Mouse (Mus musculus): ENCODE data around the gene Gm35549. TPM values are rescaled to one million over a fixed set of nuclear protein-coding genes. Genes with fewer than 3 reads are reported as not detected.

Gm35549 gene
- not detected in 2 replicates for polyA plus RNA-seq (2015; fragmentation: Nextera tagmentation; extraction: Ambion mirVana)

GRCm38 (mm10) chr9:122843760-122844159 lies at the start of gene Gm35549:
TSS of gene Gm35549 (minus strand) at chr9:122844035.
- 67% methylated on average over 3 of the region's 3 CpGs for WGBS (ENCODE audit: insufficient replicate concordance)

GRCm38 (mm10) chr9:122886372-122887179 lies 42.7 kb upstream of the Gm35549 start:
- 6% methylated on average over 54 of the region's 54 CpGs for WGBS (ENCODE audit: insufficient replicate concordance)
- Histone ChIP-seq H3K27ac (replicated peaks) (no peak overlapping the region), H3K4me2 (peak overlapping the region; percentile 88), H3K4me1 (replicated peaks) (peaks cover 10% of the 10 kb centered on the region; the same call in 1 of the 2 replicates), H3K9ac (peak overlapping the region; percentile 66), H3K4me3 (replicated peaks) (peak overlapping the region; percentile 67), H3K9me3 (replicated peaks) (no peaks in the 10 kb centered on the region), H3K27me3 (peaks cover 5% of the 10 kb centered on the region; the same call in 1 of the 2 replicates), H3K36me3 (replicated peaks) (no peaks in the 10 kb centered on the region)
- peak; percentile 58; the same call in 1 of the 2 replicates for ATAC-seq (ENCODE audit: insufficient read depth)

More at GRCm38 (mm10) chr9:122843760-122844159, at the start of gene Gm35549:
- ATAC-seq (ENCODE audit: insufficient read depth): no peak
- Histone ChIP-seq H3K4me1 (replicated peaks) (no peaks in the 10 kb centered on the region), H3K4me2 (no peak within 1 kb of the TSS), H3K36me3 (replicated peaks) (peaks cover 2% of the 10 kb centered on the region; the same call in 1 of the 2 replicates), H3K4me3 (replicated peaks) (no peak within 1 kb of the TSS), H3K27me3 (no peaks in the 10 kb centered on the region), H3K27ac (replicated peaks) (no peak within 1 kb of the TSS), H3K9ac (no peak within 1 kb of the TSS), H3K9me3 (replicated peaks) (no peaks in the 10 kb centered on the region)

GRCm38 (mm10) chr9:122885385-122885784 lies 41.5 kb upstream of the Gm35549 start, which contains the start of gene Zkscan7:
TSS of gene Zkscan7 (plus strand) at chr9:122885685.
- 58% methylated on average over 3 of the region's 3 CpGs for WGBS (ENCODE audit: insufficient replicate concordance)
- no peaks in the 10 kb centered on the region for H3K9me3 ChIP-seq (replicated peaks)
- H3K27me3 ChIP-seq: peaks cover 5% of the 10 kb centered on the region; the same call in 1 of the 2 replicates
- no peaks in the 10 kb centered on the region for H3K36me3 ChIP-seq (replicated peaks)
- H3K27ac ChIP-seq (replicated peaks): no peak within 1 kb of the TSS
- H3K4me2 ChIP-seq: peak within 1 kb of the TSS; percentile 88
- no peak within 1 kb of the TSS for H3K9ac ChIP-seq
- ATAC-seq (ENCODE audit: insufficient read depth): no peak
- H3K4me1 ChIP-seq (replicated peaks): peaks cover 10% of the 10 kb centered on the region; the same call in 1 of the 2 replicates
- H3K4me3 ChIP-seq (replicated peaks): peak within 1 kb of the TSS; percentile 67

DNA sequence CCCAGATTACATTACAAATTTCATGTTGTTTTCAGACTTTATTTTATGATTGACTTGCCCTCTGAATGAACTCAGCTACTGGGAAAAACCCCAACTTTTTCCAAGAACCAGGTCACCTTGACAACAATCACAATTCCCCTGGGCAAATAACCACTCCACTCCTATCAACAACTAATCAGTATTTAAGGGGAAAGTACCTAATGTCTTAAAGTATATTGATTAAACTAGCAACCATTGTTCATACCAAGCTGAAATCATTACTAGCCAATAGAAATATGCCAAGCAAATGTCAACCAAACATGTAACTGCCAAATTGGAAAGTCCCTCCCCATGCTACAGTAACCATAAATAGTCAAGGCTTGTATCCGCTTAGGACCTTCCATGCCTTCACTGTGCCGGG lies 31.3 kb upstream of the Gm35549 start:
- H3K4me3 ChIP-seq (replicated peaks): no peak overlapping the region
- H3K9ac ChIP-seq: no peak overlapping the region
- H3K4me1 ChIP-seq (replicated peaks): no peaks in the 10 kb centered on the region
- no peak for ATAC-seq (ENCODE audit: insufficient read depth)
- no peaks in the 10 kb centered on the region for H3K36me3 ChIP-seq (replicated peaks)
- H3K4me2 ChIP-seq: no peak overlapping the region
- no peak overlapping the region for H3K27ac ChIP-seq (replicated peaks)
- 76% methylated on average over 2 of the region's 2 CpGs for WGBS (ENCODE audit: insufficient replicate concordance)
- H3K9me3 ChIP-seq (replicated peaks): no peaks in the 10 kb centered on the region
- no peaks in the 10 kb centered on the region for H3K27me3 ChIP-seq

DNA sequence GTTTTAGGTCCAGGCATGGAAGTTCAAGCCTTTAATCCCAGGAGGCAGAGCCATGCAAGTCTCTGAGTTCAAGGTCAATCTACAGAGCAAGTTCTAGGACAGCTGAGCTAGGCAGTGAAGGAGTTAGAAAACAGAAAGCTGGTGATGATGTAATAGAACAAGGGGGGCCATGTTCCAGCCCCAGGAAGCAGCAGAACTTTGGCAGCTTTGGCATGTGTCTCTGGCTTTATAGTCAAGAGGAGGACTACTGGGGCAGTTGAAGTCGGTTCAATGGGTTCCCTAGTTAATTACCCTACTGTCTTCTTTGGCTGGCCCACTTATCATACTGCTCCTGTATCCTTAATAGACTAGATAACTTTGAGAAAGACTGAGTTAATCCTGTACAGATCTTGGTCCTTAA lies 30.8 kb upstream of the Gm35549 start:
- Histone ChIP-seq H3K36me3 (replicated peaks) (no peaks in the 10 kb centered on the region), H3K27ac (replicated peaks) (no peak overlapping the region), H3K9ac (no peak overlapping the region), H3K27me3 (no peaks in the 10 kb centered on the region), H3K4me1 (replicated peaks) (no peaks in the 10 kb centered on the region), H3K4me3 (replicated peaks) (no peak overlapping the region), H3K9me3 (replicated peaks) (no peaks in the 10 kb centered on the region), H3K4me2 (no peak overlapping the region)
- no peak for ATAC-seq (ENCODE audit: insufficient read depth)
- 58% methylated on average over 1 of the region's 1 CpGs for WGBS (ENCODE audit: insufficient replicate concordance)

- 65% methylated on average over 4 of the region's 4 CpGs for WGBS (ENCODE audit: insufficient replicate concordance)
- H3K27me3 ChIP-seq: no peaks in the 10 kb centered on the region
- no peaks in the 10 kb centered on the region for H3K9me3 ChIP-seq (replicated peaks)
- H3K4me3 ChIP-seq (replicated peaks): no peak overlapping the region
- H3K36me3 ChIP-seq (replicated peaks): no peaks in the 10 kb centered on the region
- no peak for ATAC-seq (ENCODE audit: insufficient read depth)
- H3K4me2 ChIP-seq: no peak overlapping the region
- H3K27ac ChIP-seq (replicated peaks): no peak overlapping the region
- no peak overlapping the region for H3K9ac ChIP-seq
- H3K4me1 ChIP-seq (replicated peaks): no peaks in the 10 kb centered on the region
These were observed 28.8 kb upstream of the Gm35549 start for GRCm38 (mm10) chr9:122872595-122872994.

GRCm38 (mm10) chr9:122866192-122866591 lies 22.4 kb upstream of the Gm35549 start:
- H3K27ac ChIP-seq (replicated peaks): peak overlapping the region; percentile 68; the same call in 1 of the 2 replicates
- peaks cover 24% of the 10 kb centered on the region for H3K4me1 ChIP-seq (replicated peaks)
- ATAC-seq (ENCODE audit: insufficient read depth): no peak
- no peaks in the 10 kb centered on the region for H3K27me3 ChIP-seq
- peak overlapping the region; percentile 69 for H3K9ac ChIP-seq
- peak overlapping the region; percentile 71 for H3K4me3 ChIP-seq (replicated peaks)
- WGBS (ENCODE audit: insufficient replicate concordance): 64% methylated on average over 4 of the region's 4 CpGs
- peak overlapping the region; percentile 66 for H3K4me2 ChIP-seq
- H3K36me3 ChIP-seq (replicated peaks): peaks cover 14% of the 10 kb centered on the region
- no peaks in the 10 kb centered on the region; the same call in 1 of the 2 replicates for H3K9me3 ChIP-seq (replicated peaks)

GRCm38 (mm10) chr9:122865697-122866166 lies 21.9 kb upstream of the Gm35549 start, which contains the start of gene Zfp445:
TSS of gene Zfp445 (minus strand) at chr9:122866006.
- Histone ChIP-seq H3K4me3 (replicated peaks) (peak within 1 kb of the TSS; percentile 71), H3K36me3 (replicated peaks) (peaks cover 19% of the 10 kb centered on the region), H3K27me3 (no peaks in the 10 kb centered on the region), H3K4me2 (peak within 1 kb of the TSS; percentile 66), H3K9ac (peak within 1 kb of the TSS; percentile 69), H3K9me3 (replicated peaks) (peaks cover 3% of the 10 kb centered on the region), H3K27ac (replicated peaks) (peak within 1 kb of the TSS; percentile 68), H3K4me1 (replicated peaks) (peaks cover 24% of the 10 kb centered on the region)
- ATAC-seq (ENCODE audit: insufficient read depth): peak; percentile 89
- under 1% methylated on average over 34 of the region's 34 CpGs for WGBS (ENCODE audit: insufficient replicate concordance)

GRCm38 (mm10) chr9:122864848-122865247 lies 21.0 kb upstream of the Gm35549 start:
- peak overlapping the region; percentile 69 for H3K9ac ChIP-seq
- H3K4me2 ChIP-seq: peak overlapping the region; percentile 66
- H3K4me3 ChIP-seq (replicated peaks): peak overlapping the region; percentile 71
- no peaks in the 10 kb centered on the region for H3K27me3 ChIP-seq
- 54% methylated on average over 3 of the region's 3 CpGs for WGBS (ENCODE audit: insufficient replicate concordance)
- H3K9me3 ChIP-seq (replicated peaks): peaks cover 12% of the 10 kb centered on the region
- H3K4me1 ChIP-seq (replicated peaks): peaks cover 24% of the 10 kb centered on the region
- ATAC-seq (ENCODE audit: insufficient read depth): no peak
- H3K36me3 ChIP-seq (replicated peaks): peaks cover 28% of the 10 kb centered on the region
- no peak overlapping the region for H3K27ac ChIP-seq (replicated peaks)

GRCm38 (mm10) chr9:122863731-122864130 lies 19.9 kb upstream of the Gm35549 start:
- WGBS (ENCODE audit: insufficient replicate concordance): 64% methylated on average over 2 of the region's 2 CpGs
- Histone ChIP-seq H3K4me3 (replicated peaks) (no peak overlapping the region), H3K36me3 (replicated peaks) (peaks cover 39% of the 10 kb centered on the region), H3K27ac (replicated peaks) (no peak overlapping the region), H3K4me2 (peak overlapping the region; percentile 66; the same call in 1 of the 2 replicates), H3K9me3 (replicated peaks) (peaks cover 20% of the 10 kb centered on the region), H3K9ac (no peak overlapping the region), H3K4me1 (replicated peaks) (peaks cover 24% of the 10 kb centered on the region), H3K27me3 (no peaks in the 10 kb centered on the region)
- no peak for ATAC-seq (ENCODE audit: insufficient read depth)

DNA sequence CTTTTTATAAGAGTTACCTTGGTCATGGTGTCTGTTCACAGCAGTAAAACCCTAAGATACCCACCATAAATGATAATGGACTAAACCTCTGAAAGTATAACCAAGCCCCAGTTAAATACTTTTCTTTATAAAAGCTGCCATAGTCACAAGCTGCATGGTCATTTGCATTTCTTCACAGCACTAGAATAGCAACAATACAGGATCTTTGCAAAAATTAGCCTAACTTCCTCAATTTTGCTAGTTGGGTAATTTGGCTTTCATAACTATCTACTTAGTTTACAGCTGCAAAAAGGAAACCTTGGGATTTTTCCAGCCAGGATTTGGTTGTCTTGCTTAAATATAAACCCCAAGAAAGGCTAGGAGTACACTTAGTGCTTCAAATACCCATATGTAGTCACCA lies 16.9 kb upstream of the Gm35549 start:
- no peak overlapping the region for H3K4me2 ChIP-seq
- no peak overlapping the region for H3K4me3 ChIP-seq (replicated peaks)
- peaks cover 21% of the 10 kb centered on the region for H3K9me3 ChIP-seq (replicated peaks)
- no peak for ATAC-seq (ENCODE audit: insufficient read depth)
- no peak overlapping the region for H3K27ac ChIP-seq (replicated peaks)
- H3K27me3 ChIP-seq: no peaks in the 10 kb centered on the region
- no peak overlapping the region for H3K9ac ChIP-seq
- peaks cover 19% of the 10 kb centered on the region for H3K4me1 ChIP-seq (replicated peaks)
- peaks cover 66% of the 10 kb centered on the region for H3K36me3 ChIP-seq (replicated peaks)

All from liver, embryonic 15.5 days (tissue).